Mouse (Mus musculus) liver, postnatal 0 days (tissue): ENCODE data around the gene 1190002N15Rik. TPM values are rescaled to one million over a fixed set of nuclear protein-coding genes. Genes with fewer than 3 reads are reported as not detected.
A peak's percentile ranks its signal among the peaks of the same experiment; 100 is the strongest.

Source experiments
- ATAC-seq: fragments of 200-750 bp; cut with Nextera tagmentation; 2 replicates; pipeline ENCODE4 v1.8.0; 2017; ENCODE audit warnings: mild to moderate bottlenecking, moderate library complexity
- DNase-seq: peaks from one replicate; pipeline ENCODE4 v3.0.0-alpha.2; 2016
- H3K27ac ChIP-seq: fragments of 300-500 bp; sonication (generic); 2 replicates; pipeline ENCODE4 v1.5.1; 2014; ENCODE audit warnings: antibody characterized with exemption, moderate library complexity, mild to moderate bottlenecking, low read depth
- H3K27me3 ChIP-seq: fragments of 300-500 bp; sonication (generic); 2 replicates; pipeline ENCODE4 v1.6.1; 2014; ENCODE audit warnings: low read length, control low read depth, mixed read lengths; ENCODE audit not compliant: insufficient read depth
- H3K36me3 ChIP-seq: fragments of 300-500 bp; sonication (generic); replicated peaks from 2 replicates; pipeline ENCODE4 v1.6.1; 2014; ENCODE audit warnings: mild to moderate bottlenecking, control low read depth, low read length, moderate library complexity, mixed read lengths; ENCODE audit not compliant: insufficient read depth
- H3K4me1 ChIP-seq: fragments of 300-500 bp; sonication (generic); 2 replicates; pipeline ENCODE4 v1.6.1; 2014; ENCODE audit warnings: antibody characterized with exemption, mild to moderate bottlenecking, control low read depth; ENCODE audit not compliant: insufficient read depth
- H3K4me2 ChIP-seq: fragments of 300-500 bp; sonication (generic); 2 replicates; pipeline ENCODE4 v1.6.1; 2014; ENCODE audit warnings: low read depth, mild to moderate bottlenecking, low read length, moderate library complexity, mixed read lengths
- H3K4me3 ChIP-seq: fragments of 300-500 bp; sonication (generic); 2 replicates; pipeline ENCODE4 v1.5.1; 2014; ENCODE audit warnings: low read depth, low read length
- H3K9ac ChIP-seq: fragments of 300-500 bp; sonication (generic); replicated peaks from 2 replicates; pipeline ENCODE4 v1.6.1; 2014; ENCODE audit warnings: mild to moderate bottlenecking, moderate library complexity
- H3K9me3 ChIP-seq: fragments of 300-500 bp; sonication (generic); 2 replicates; pipeline ENCODE4 v1.6.1; 2016; ENCODE audit warnings: mild to moderate bottlenecking, control low read depth, low read length, mixed read lengths
- CTCF ChIP-seq: sonication (generic); IDR thresholded peaks from 2 replicates; pipeline ENCODE4 v1.5.1; 2016; ENCODE audit warnings: antibody characterized with exemption, low read depth
- EP300 ChIP-seq: IDR thresholded peaks from 2 replicates; pipeline ENCODE4 v1.6.1; 2016; ENCODE audit warnings: antibody characterized with exemption, low read depth, mild to moderate bottlenecking
- WGBS: fragments of 180-500 bp; shearing (Covaris S2); extraction: QIAGEN DNeasy Blood & Tissue Kit; methylation state at CpG from one replicate; pipeline ENCODE4 v1.1.7; 2014; ENCODE audit not compliant: insufficient replicate concordance; 5-methylcytosine and 5-hydroxymethylcytosine counted together
- polyA plus RNA-seq: library from polyadenylated mRNA; unstranded; fragments of >200 nt; fragmentation: Nextera tagmentation; extraction: Ambion mirVana; gene quantifications from 2 replicates; pipeline ENCODE4 v1.2.1, GENCODE M21; 2015

The 1190002N15Rik gene
- polyA plus RNA-seq, result 14.6 and 15.8 TPM in 2 replicates

DNA sequence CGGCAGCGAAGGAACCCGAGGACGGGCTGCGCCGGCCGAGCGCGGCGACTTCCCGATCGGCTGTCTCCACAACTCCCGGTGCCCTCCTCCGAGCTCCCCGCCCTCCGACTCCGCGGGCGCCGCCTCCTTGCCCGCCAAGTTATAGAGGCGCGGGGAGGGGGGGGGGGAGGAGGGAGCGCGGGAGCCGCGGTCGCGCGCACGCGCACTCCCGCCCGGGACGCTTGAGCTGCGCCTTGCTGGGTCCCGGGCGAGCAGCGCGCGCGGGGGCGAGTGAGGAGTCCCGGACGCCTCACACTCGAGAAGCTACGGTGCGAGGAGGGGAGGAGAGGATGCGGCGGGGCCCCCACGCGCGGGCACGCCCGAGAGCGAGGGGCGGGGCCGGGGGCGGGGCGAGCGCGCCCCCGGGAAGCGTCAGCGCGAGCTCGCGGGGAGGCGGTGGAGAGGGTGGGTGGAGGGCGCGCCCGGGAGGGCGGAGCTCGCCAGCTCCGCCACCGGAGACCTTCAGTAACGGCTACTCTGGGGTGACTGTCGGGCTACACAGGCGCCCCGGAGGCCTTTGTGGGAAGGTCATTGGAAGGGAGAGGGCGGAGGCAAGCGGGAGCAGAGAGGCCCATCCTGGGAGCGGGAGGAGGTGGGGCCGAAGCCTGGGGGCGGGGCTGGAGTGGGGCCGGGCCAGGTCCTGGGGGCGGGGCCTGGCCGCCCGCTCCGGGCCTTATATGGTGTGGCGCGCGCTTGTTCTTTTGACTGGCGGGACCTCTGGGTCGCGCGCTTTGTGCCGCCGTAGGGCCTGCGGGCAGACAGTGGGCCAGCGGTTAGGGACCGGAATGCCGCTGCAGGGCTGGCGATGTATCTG, at the start of gene 1190002N15Rik:
Gene 1190002N15Rik, minus strand, starts transcription at position 112 of the 853 bp plus-strand sequence.
- Histone ChIP-seq H3K4me2 (peak within 1 kb of the TSS; percentile 97), H3K4me3 (peak within 1 kb of the TSS; percentile 63), H3K36me3 (no peaks in the 10 kb centered on the region), H3K27ac (peak within 1 kb of the TSS; percentile 98), H3K9me3 (no peaks in the 10 kb centered on the region), H3K27me3 (no peaks in the 10 kb centered on the region), H3K9ac (peak within 1 kb of the TSS; percentile 76), H3K4me1 (peaks cover 17% of the 10 kb centered on the region)
- peak; percentile 96 for DNase-seq
- 1% methylated on average over 61 of the region's 104 CpGs for WGBS
- peak; percentile 87 for ATAC-seq
- TF ChIP-seq CTCF (no peak), EP300 (no peak)

DNA sequence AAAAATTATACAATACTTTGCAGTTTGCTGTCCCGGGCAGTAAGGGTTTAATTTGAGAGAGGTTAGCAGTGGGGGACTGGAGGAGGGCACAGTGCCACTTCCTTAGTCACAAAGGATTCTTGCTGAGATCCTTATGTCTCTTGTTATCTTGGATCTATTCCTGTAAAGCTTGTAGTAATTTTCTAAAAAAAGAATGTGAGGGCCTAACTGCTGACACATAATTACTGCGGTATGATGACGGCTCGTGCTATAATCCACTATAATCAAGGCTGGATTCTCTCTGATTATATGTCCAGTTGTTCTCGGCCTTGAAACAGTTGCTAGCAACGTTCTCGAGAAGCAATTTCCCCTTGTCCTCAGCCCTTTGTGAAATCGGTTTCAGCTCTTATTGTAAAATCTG, 44.4 kb upstream of the 1190002N15Rik start:
- Histone ChIP-seq H3K27me3 (no peaks in the 10 kb centered on the region), H3K9me3 (no peaks in the 10 kb centered on the region), H3K9ac (no peak overlapping the region), H3K36me3 (no peaks in the 10 kb centered on the region), H3K4me3 (no peak overlapping the region), H3K4me1 (no peaks in the 10 kb centered on the region), H3K4me2 (no peak overlapping the region), H3K27ac (no peak overlapping the region)
- ATAC-seq (no peak), DNase-seq (no peak)
- no peak for TF ChIP-seq EP300
- TF ChIP-seq CTCF, result no peak
- WGBS, result 70% methylated on average over 8 of the region's 8 CpGs

DNA sequence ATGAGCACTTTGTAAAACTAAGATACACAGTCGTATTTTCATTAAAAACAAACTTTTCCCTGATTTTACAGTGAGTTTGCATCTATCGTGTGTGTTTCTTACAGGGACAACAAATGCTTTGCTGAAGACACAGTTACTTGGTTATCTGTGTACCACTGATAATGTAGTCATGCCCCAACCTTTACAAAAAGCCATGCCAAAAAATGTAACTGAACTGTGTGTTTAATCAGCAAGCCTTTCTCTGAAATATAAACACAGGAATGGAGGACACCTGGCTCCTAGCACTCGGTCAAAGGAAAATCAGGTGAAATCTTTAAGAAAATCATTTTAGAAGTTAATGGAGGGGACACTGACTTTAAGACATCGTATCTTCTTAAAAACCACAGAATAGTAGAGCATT, 43.8 kb upstream of the 1190002N15Rik start:
- H3K27ac ChIP-seq, result no peak overlapping the region
- no peaks in the 10 kb centered on the region for H3K9me3 ChIP-seq
- H3K36me3 ChIP-seq, result no peaks in the 10 kb centered on the region
- no peak overlapping the region for H3K9ac ChIP-seq
- no peak overlapping the region for H3K4me2 ChIP-seq
- H3K4me1 ChIP-seq, result no peaks in the 10 kb centered on the region
- ATAC-seq (no peak), DNase-seq (no peak)
- TF ChIP-seq EP300 (no peak), CTCF (no peak)
- no peaks in the 10 kb centered on the region for H3K27me3 ChIP-seq
- no peak overlapping the region for H3K4me3 ChIP-seq
- 61% methylated on average over 4 of the region's 4 CpGs for WGBS

- H3K27ac ChIP-seq, result no peak overlapping the region
- WGBS, result 83% methylated on average over 3 of the region's 3 CpGs
- DNase-seq (no peak), ATAC-seq (no peak)
- H3K27me3 ChIP-seq, result no peaks in the 10 kb centered on the region
- H3K36me3 ChIP-seq, result no peaks in the 10 kb centered on the region
- no peaks in the 10 kb centered on the region for H3K4me1 ChIP-seq
- H3K9me3 ChIP-seq, result no peaks in the 10 kb centered on the region
- no peak overlapping the region for H3K9ac ChIP-seq
- no peak overlapping the region for H3K4me3 ChIP-seq
- no peak overlapping the region for H3K4me2 ChIP-seq
- TF ChIP-seq EP300 (no peak), CTCF (no peak)
Observed at GRCm38 (mm10) chr9:94580071-94580737, 42.3 kb upstream of the 1190002N15Rik start.

DNA sequence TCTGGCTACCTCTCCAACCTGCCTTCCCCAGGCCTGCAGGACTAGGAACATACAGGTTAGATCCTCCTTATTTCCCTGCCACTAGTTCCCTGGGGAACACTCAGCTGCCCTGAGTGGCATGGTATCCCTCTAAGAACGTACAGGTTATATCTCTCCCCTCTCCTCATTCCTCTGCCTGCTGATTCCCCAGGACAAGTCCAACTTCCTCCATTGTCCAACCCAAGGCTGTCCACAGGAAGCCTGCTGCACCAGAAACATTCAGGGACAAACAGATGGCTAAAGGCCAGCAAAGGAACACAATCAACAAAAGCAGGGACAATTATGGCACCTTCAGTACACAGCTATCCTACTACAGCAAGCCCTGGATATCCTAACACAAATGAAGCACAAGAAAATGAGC, 33.9 kb upstream of the 1190002N15Rik start:
- Histone ChIP-seq H3K36me3 (no peaks in the 10 kb centered on the region), H3K4me3 (no peak overlapping the region), H3K4me1 (no peaks in the 10 kb centered on the region), H3K27ac (no peak overlapping the region), H3K27me3 (no peaks in the 10 kb centered on the region), H3K4me2 (no peak overlapping the region), H3K9me3 (no peaks in the 10 kb centered on the region), H3K9ac (no peak overlapping the region)
- DNase-seq (no peak), ATAC-seq (no peak)
- TF ChIP-seq CTCF, result no peak
- TF ChIP-seq EP300, result no peak
- WGBS, result 52% methylated on average over 1 of the region's 1 CpGs

DNA sequence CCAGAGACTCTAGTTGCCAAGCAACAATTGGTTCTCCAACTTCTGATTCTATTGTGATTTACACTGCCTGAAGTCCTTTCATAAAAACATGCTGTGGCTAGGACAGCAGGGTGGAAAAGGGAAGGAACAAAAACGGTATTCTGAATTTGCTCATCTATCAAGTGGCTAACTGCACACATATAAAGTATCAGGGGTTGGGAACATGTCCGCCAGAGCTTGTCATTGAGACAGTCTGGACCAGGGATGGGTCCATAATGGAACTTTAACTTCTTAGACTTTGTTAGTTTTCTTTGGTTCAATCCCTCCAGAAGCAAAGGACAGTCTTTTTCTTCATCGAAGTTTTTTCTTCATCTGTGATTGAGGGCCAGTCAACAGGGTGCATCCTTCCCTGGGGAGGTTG, 30.5 kb upstream of the 1190002N15Rik start:
- ATAC-seq, result no peak
- Histone ChIP-seq H3K9me3 (no peaks in the 10 kb centered on the region), H3K4me1 (no peaks in the 10 kb centered on the region), H3K4me2 (no peak overlapping the region), H3K36me3 (no peaks in the 10 kb centered on the region), H3K9ac (no peak overlapping the region), H3K27me3 (no peaks in the 10 kb centered on the region), H3K4me3 (no peak overlapping the region), H3K27ac (no peak overlapping the region)
- DNase-seq, result no peak
- WGBS, result 69% methylated on average over 3 of the region's 3 CpGs
- TF ChIP-seq EP300 (no peak), CTCF (no peak)
